Mouse (Mus musculus) R1 (cell line): ENCODE data around the gene Wdr64.

ENCODE experiments used
- DNase-seq: peaks from one replicate; pipeline ENCODE4 v3.0.0-alpha.2; 2018; ENCODE audit warnings: low read depth, low spot score

The Wdr64 gene

GRCm38 (mm10) chr1:175698293-175698692, at the start of gene Wdr64:
TSS of gene Wdr64 (plus strand) at chr1:175698593.
- DNase-seq = no peak

- DNase-seq = no peak
These were observed 49.8 kb upstream of the Wdr64 start for GRCm38 (mm10) chr1:175648615-175649014.

GRCm38 (mm10) chr1:175659900-175660299, 38.5 kb upstream of the Wdr64 start:
- DNase-seq = no peak

GRCm38 (mm10) chr1:175668666-175669405, 29.6 kb upstream of the Wdr64 start:
- DNase-seq = peak; percentile 44

- DNase-seq = peak; percentile 52
These were observed 28.9 kb upstream of the Wdr64 start for GRCm38 (mm10) chr1:175669456-175669855.

GRCm38 (mm10) chr1:175670042-175670441, 28.4 kb upstream of the Wdr64 start:
- peak; percentile 17 for DNase-seq

- no peak for DNase-seq
These were observed 26.8 kb upstream of the Wdr64 start for GRCm38 (mm10) chr1:175671626-175672025.

GRCm38 (mm10) chr1:175673563-175674325, 24.6 kb upstream of the Wdr64 start:
- DNase-seq = no peak

GRCm38 (mm10) chr1:175675116-175675515, 23.3 kb upstream of the Wdr64 start:
- no peak for DNase-seq

- DNase-seq = no peak
These were observed 20.9 kb upstream of the Wdr64 start for GRCm38 (mm10) chr1:175677459-175677858.

- no peak for DNase-seq
These were observed 17.4 kb upstream of the Wdr64 start for GRCm38 (mm10) chr1:175680995-175681394.

- DNase-seq = no peak
These were observed 6.6 kb upstream of the Wdr64 start for GRCm38 (mm10) chr1:175691686-175692245.

GRCm38 (mm10) chr1:175692246-175692996, 6.0 kb upstream of the Wdr64 start, which contains the start of the genes Opn3 and Chml:
TSS of gene Opn3 (minus strand) at chr1:175692776.
TSS of gene Chml (minus strand) at chr1:175692901.
- peak; percentile 98 for DNase-seq

GRCm38 (mm10) chr1:175692997-175693361, 5.4 kb upstream of the Wdr64 start:
- DNase-seq = no peak

GRCm38 (mm10) chr1:175693429-175693960, 4.9 kb upstream of the Wdr64 start:
- peak; percentile 9 for DNase-seq

GRCm38 (mm10) chr1:175699375-175699774, 982 bp downstream of the Wdr64 start:
- no peak for DNase-seq

GRCm38 (mm10) chr1:175699796-175700195, 1.4 kb downstream of the Wdr64 start:
- peak; percentile 75 for DNase-seq

- no peak for DNase-seq
These were observed 2.8 kb downstream of the Wdr64 start for GRCm38 (mm10) chr1:175701145-175701544.

- no peak for DNase-seq
These were observed 9.2 kb downstream of the Wdr64 start for GRCm38 (mm10) chr1:175707599-175707998.

- DNase-seq = no peak
These were observed 9.6 kb downstream of the Wdr64 start for GRCm38 (mm10) chr1:175708013-175708412.

- DNase-seq = peak; percentile 33
These were observed 14.0 kb downstream of the Wdr64 start for GRCm38 (mm10) chr1:175712338-175712909.
